Mouse (Mus musculus): ENCODE data around the gene Zgrf1. TPM values are rescaled to one million over a fixed set of nuclear protein-coding genes. Genes with fewer than 3 reads are reported as not detected.

Zgrf1 gene
- polyA plus RNA-seq, 1 experiment from 2014 or later = 5.4 TPM

DNA sequence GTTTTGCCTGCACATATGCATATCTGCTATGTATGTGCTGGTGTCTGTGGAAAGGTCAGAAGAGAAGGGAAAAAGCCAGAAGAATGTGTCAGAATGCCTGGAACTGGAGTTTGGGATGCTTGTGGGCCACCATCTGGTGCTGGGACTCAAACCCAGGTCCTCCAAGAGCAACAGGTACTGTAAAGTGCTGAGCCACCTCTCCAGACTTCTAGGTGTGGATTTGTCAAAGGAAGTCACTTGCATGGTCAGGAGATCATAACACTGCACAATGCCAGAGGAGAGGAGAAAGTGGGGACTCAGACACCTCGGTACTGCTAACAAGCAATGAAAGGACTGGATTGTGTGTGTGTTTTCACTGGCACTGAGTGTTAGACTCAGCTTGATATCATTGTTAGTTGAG is 76.9 kb downstream of the Zgrf1 start:
- no peaks in the 10 kb centered on the region for H3K9me3 ChIP-seq (replicated peaks)
- H3K27ac ChIP-seq = no peak overlapping the region
- H3K4me3 ChIP-seq = no peak overlapping the region
- H3K4me2 ChIP-seq = no peak overlapping the region
- peaks cover 48% of the 10 kb centered on the region for H3K4me1 ChIP-seq (replicated peaks)
- no peak for ATAC-seq (replicated peaks; ENCODE audit: insufficient number of reproducible peaks, insufficient read depth, low FRiP score, low read depth)
- no peaks in the 10 kb centered on the region for H3K36me3 ChIP-seq
- 11% methylated on average over 1 of the region's 1 CpGs for WGBS
- no peak overlapping the region for H3K9ac ChIP-seq
- peaks cover 97% of the 10 kb centered on the region for H3K27me3 ChIP-seq

- peaks cover 42% of the 10 kb centered on the region for H3K4me1 ChIP-seq (replicated peaks)
- ATAC-seq (replicated peaks; ENCODE audit: insufficient number of reproducible peaks, insufficient read depth, low FRiP score, low read depth) = no peak
- peaks cover 95% of the 10 kb centered on the region for H3K27me3 ChIP-seq
- H3K4me3 ChIP-seq = no peak overlapping the region
- H3K27ac ChIP-seq = no peak overlapping the region
- H3K9me3 ChIP-seq (replicated peaks) = no peaks in the 10 kb centered on the region
- no peaks in the 10 kb centered on the region for H3K36me3 ChIP-seq
- 8% methylated on average over 17 of the region's 17 CpGs for WGBS
- no peak overlapping the region for H3K9ac ChIP-seq
- no peak overlapping the region for H3K4me2 ChIP-seq
Observed at GRCm38 (mm10) chr3:127630735-127631372, 77.6 kb downstream of the Zgrf1 start.

DNA sequence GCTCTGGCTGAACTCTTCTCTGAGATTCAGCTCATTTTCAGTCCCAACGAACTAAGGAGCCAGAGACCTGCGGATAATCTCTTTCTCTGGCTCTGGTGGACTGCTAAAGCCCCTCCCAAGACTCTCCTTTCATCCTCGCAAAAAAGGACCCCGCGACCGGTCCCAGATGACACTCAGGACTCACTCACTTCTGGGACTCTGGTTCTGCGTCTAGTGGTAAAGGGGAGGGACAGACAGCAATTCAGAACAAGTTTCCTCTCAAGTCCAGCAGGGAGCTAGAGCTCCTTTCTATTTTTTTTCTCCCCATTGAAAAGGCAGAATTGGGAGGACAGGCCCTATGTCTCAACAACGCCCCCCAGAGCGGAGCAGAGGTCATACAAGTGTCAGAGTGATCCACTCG is 78.3 kb downstream of the Zgrf1 start:
- H3K9me3 ChIP-seq (replicated peaks) = no peaks in the 10 kb centered on the region
- ATAC-seq (replicated peaks; ENCODE audit: insufficient number of reproducible peaks, insufficient read depth, low FRiP score, low read depth) = no peak
- WGBS = under 1% methylated on average over 10 of the region's 10 CpGs

GRCm38 (mm10) chr3:127632531-127632930 is 79.2 kb downstream of the Zgrf1 start:
- WGBS = 1% methylated on average over 28 of the region's 32 CpGs
- no peak for ATAC-seq (replicated peaks; ENCODE audit: insufficient number of reproducible peaks, insufficient read depth, low FRiP score, low read depth)
- peak overlapping the region; percentile 55 for H3K4me3 ChIP-seq
- no peaks in the 10 kb centered on the region for H3K36me3 ChIP-seq
- no peak overlapping the region for H3K27ac ChIP-seq
- H3K4me1 ChIP-seq (replicated peaks) = peaks cover 36% of the 10 kb centered on the region
- H3K9me3 ChIP-seq (replicated peaks) = no peaks in the 10 kb centered on the region
- peaks cover 94% of the 10 kb centered on the region for H3K27me3 ChIP-seq
- peak overlapping the region; percentile 94 for H3K4me2 ChIP-seq
- H3K9ac ChIP-seq = no peak overlapping the region

More for the DNA sequence above, 78.3 kb downstream of the Zgrf1 start:
- H3K4me3 ChIP-seq = no peak overlapping the region
- peaks cover 94% of the 10 kb centered on the region for H3K27me3 ChIP-seq
- no peak overlapping the region for H3K9ac ChIP-seq
- H3K27ac ChIP-seq = no peak overlapping the region
- no peak overlapping the region for H3K4me2 ChIP-seq
- peaks cover 38% of the 10 kb centered on the region for H3K4me1 ChIP-seq (replicated peaks)
- no peaks in the 10 kb centered on the region for H3K36me3 ChIP-seq

- WGBS = under 1% methylated on average over 89 of the region's 92 CpGs
- Histone ChIP-seq H3K9ac (no peak within 1 kb of the TSS), H3K4me1 (replicated peaks) (peaks cover 28% of the 10 kb centered on the region), H3K4me2 (peak within 1 kb of the TSS; percentile 94), H3K36me3 (no peaks in the 10 kb centered on the region), H3K9me3 (replicated peaks) (no peaks in the 10 kb centered on the region), H3K27ac (no peak within 1 kb of the TSS), H3K27me3 (peaks cover 94% of the 10 kb centered on the region), H3K4me3 (peak within 1 kb of the TSS; percentile 55)
- ATAC-seq (replicated peaks; ENCODE audit: insufficient number of reproducible peaks, insufficient read depth, low FRiP score, low read depth) = peak; percentile 29; the same call in 1 of the 2 replicates
Observed at GRCm38 (mm10) chr3:127633080-127634032, 80.1 kb downstream of the Zgrf1 start, which contains the start of gene Neurog2. Gene Neurog2, plus strand, starts transcription at chr3:127633135.

- Histone ChIP-seq H3K36me3 (no peaks in the 10 kb centered on the region), H3K27ac (no peak overlapping the region), H3K4me2 (peak overlapping the region; percentile 94), H3K4me3 (peak overlapping the region; percentile 55), H3K27me3 (peaks cover 95% of the 10 kb centered on the region), H3K9me3 (replicated peaks) (no peaks in the 10 kb centered on the region), H3K4me1 (replicated peaks) (peaks cover 27% of the 10 kb centered on the region), H3K9ac (no peak overlapping the region)
- ATAC-seq (replicated peaks; ENCODE audit: insufficient number of reproducible peaks, insufficient read depth, low FRiP score, low read depth) = peak; percentile 78
- under 1% methylated on average over 58 of the region's 58 CpGs for WGBS
Observed at GRCm38 (mm10) chr3:127634101-127634983, 81.1 kb downstream of the Zgrf1 start.

GRCm38 (mm10) chr3:127634984-127635349 is 81.7 kb downstream of the Zgrf1 start:
- ATAC-seq (replicated peaks; ENCODE audit: insufficient number of reproducible peaks, insufficient read depth, low FRiP score, low read depth) = no peak
- Histone ChIP-seq H3K9me3 (replicated peaks) (no peaks in the 10 kb centered on the region), H3K9ac (no peak overlapping the region), H3K36me3 (no peaks in the 10 kb centered on the region), H3K27me3 (peaks cover 95% of the 10 kb centered on the region), H3K4me2 (no peak overlapping the region), H3K27ac (no peak overlapping the region), H3K4me1 (replicated peaks) (peaks cover 27% of the 10 kb centered on the region), H3K4me3 (no peak overlapping the region)
- 6% methylated on average over 3 of the region's 3 CpGs for WGBS

GRCm38 (mm10) chr3:127639875-127640761 is 86.8 kb downstream of the Zgrf1 start:
- no peak overlapping the region for H3K9ac ChIP-seq
- H3K4me1 ChIP-seq (replicated peaks) = peaks cover 14% of the 10 kb centered on the region
- H3K4me3 ChIP-seq = no peak overlapping the region
- H3K4me2 ChIP-seq = peak overlapping the region; percentile 48
- no peak overlapping the region for H3K27ac ChIP-seq
- H3K9me3 ChIP-seq (replicated peaks) = no peaks in the 10 kb centered on the region
- peaks cover 93% of the 10 kb centered on the region for H3K27me3 ChIP-seq
- 3% methylated on average over 36 of the region's 36 CpGs for WGBS
- no peak for ATAC-seq (replicated peaks; ENCODE audit: insufficient number of reproducible peaks, insufficient read depth, low FRiP score, low read depth)
- no peaks in the 10 kb centered on the region for H3K36me3 ChIP-seq

DNA sequence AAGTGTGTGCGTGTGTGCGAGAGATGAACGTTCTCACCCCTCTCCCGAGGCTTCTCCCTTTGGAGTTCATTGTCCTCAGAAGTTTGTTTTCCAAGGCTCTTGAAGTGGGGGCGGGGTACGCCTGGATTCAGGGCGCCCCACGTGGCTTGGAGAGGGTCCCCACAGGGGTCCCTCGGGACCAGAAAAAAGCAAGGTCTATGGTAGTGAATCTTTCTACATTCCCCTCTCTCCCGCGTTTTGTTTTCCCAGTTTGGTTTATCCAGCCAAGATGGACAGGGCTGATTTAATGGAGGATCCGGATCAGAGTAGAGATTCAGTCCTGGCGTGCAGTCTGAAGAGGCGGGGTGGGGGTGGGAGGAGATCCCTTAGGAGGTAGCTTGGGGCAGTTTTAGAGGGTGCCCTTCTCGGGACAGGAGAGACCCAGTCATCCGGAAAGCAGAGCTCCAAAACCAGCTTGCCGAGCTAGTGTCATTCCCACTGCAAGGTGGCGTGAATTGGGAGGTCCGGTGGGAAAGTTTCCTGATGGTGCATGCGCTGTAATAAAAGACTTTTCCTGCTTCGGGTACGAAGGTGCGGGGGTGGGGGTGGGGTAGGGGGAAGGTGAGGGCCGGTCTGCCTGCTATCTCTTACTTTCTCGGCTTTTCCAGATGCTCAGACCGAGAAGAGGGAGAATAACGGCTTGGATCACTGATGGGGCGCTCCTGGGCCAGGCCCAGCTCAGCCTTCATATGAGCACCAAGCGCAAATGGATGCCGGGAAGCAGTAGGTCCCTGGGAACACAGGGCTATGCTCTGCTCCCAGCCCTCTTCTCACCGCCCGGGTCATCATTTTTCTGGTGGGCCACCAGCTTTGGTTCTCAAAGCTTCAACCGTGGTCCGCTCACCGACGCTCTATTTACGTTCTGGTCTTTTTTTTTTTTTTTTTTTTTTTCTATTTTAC is 87.7 kb downstream of the Zgrf1 start:
- Histone ChIP-seq H3K36me3 (no peaks in the 10 kb centered on the region), H3K4me2 (peak overlapping the region; percentile 48), H3K4me1 (replicated peaks) (peaks cover 14% of the 10 kb centered on the region), H3K27me3 (peaks cover 95% of the 10 kb centered on the region), H3K27ac (no peak overlapping the region), H3K4me3 (peak overlapping the region; percentile 17; the same call in 1 of the 2 replicates), H3K9ac (no peak overlapping the region), H3K9me3 (replicated peaks) (no peaks in the 10 kb centered on the region)
- 6% methylated on average over 37 of the region's 37 CpGs for WGBS
- ATAC-seq (replicated peaks; ENCODE audit: insufficient number of reproducible peaks, insufficient read depth, low FRiP score, low read depth) = no peak

Data from heart, embryonic 15.5 days (tissue).